Mouse (Mus musculus) limb, embryonic 10.5 days (tissue): ENCODE measurements around the gene Actn4. TPM values are rescaled to one million over a fixed set of nuclear protein-coding genes. Genes with fewer than 3 reads are reported as not detected.

Experiments used
- DNase-seq: peaks from one replicate; pipeline ENCODE4 v3.0.0-alpha.2; 2017; ENCODE audit warnings: low spot score
- H3K27ac ChIP-seq: fragments of 300-500 bp; sonication (generic); 2 replicates; pipeline ENCODE4 v1.5.1; 2016; ENCODE audit warnings: mild to moderate bottlenecking
- H3K27me3 ChIP-seq: fragments of 300-500 bp; sonication (generic); 2 replicates; pipeline ENCODE4 v1.6.1; 2016; ENCODE audit warnings: low read depth, mild to moderate bottlenecking; ENCODE audit not compliant: poor library complexity, severe bottlenecking
- H3K36me3 ChIP-seq: fragments of 300-500 bp; sonication (generic); 2 replicates; pipeline ENCODE4 v1.6.1; 2016; ENCODE audit warnings: mild to moderate bottlenecking, moderate library complexity
- H3K4me1 ChIP-seq: fragments of 300-500 bp; sonication (generic); 2 replicates; pipeline ENCODE4 v1.6.1; 2016
- H3K4me3 ChIP-seq: fragments of 300-500 bp; sonication (generic); 2 replicates; pipeline ENCODE4 v1.5.1; 2016; ENCODE audit warnings: mild to moderate bottlenecking, moderate library complexity
- H3K9me3 ChIP-seq: fragments of 300-500 bp; sonication (generic); replicated peaks from 2 replicates; pipeline ENCODE4 v1.6.1; 2016; ENCODE audit warnings: mild to moderate bottlenecking
- WGBS: fragments of 180-500 bp; shearing (Covaris S2); methylation state at CpG from one replicate; pipeline ENCODE4 v1.1.7; 2016; 5-methylcytosine and 5-hydroxymethylcytosine counted together
- polyA plus RNA-seq: library from polyadenylated mRNA; unstranded; fragments of >200 nt; fragmentation: Nextera tagmentation; extraction: Ambion mirVana; gene quantifications from 2 replicates; pipeline ENCODE4 v1.2.1, GENCODE M21; 2016

Gene Actn4
- polyA plus RNA-seq, 1 experiment from 2014 or later, result 285 TPM

DNA sequence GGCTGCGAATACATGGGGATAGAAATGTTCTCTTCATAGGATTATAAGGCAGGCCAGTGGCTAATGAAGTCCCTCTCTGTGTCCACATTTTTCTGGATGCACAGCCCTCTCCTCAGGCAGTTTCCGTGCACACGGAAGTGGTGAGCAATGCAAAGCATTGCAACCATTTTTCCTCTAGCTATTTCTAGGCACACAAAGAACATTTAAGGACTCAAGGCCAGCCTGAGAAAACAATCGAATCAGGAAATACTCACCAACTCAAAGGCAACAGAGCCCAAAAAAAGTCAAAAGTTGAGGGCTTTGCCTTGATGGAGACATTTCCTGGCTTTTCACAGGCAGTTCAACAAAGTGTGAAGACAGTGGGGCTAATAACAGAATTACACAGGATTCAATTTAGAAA lies 21.0 kb downstream of the Actn4 start:
- no peaks in the 10 kb centered on the region for H3K9me3 ChIP-seq
- no peak overlapping the region for H3K4me3 ChIP-seq
- DNase-seq, result no peak
- peak overlapping the region; percentile 34; the same call in 1 of the 2 replicates for H3K27ac ChIP-seq
- WGBS, result 85% methylated on average over 4 of the region's 4 CpGs
- no peaks in the 10 kb centered on the region for H3K27me3 ChIP-seq
- peaks cover 63% of the 10 kb centered on the region for H3K36me3 ChIP-seq
- H3K4me1 ChIP-seq, result peaks cover 76% of the 10 kb centered on the region

DNA sequence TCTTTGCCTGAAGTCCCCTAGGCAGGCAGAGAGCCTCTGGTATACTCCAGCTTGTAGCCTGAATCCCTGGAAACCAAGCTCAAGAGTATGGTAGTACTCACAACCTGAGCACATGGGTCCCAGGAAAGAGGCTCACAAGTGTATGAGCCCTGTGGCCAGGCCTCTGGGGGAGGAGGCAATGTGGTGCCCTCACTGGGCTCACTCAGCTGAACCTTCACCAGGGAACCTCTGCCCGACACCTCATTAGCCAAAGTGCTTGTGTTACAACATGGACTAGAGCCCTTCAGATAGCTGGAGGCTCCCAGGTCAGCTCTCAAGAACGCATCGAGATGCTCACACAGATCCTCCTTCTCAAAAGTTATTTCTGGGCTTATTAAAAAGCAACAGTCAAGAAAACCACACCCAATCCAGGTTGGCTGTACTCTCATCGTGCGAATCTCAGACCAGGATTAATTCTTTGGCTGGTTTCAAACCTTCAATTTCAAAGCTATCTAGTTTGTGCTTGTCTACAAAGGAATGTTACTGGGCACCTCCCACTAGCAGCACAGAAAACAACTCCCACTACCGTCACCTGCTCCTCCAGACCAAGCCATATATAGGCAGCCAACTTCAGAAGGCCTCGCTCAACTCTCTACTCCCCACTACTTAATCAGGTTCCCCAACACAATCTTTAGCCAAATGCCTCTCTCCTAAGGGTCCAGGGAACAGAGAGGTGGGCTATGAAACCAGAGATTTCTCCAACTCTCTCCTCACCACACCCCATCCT lies 22.5 kb downstream of the Actn4 start:
- Histone ChIP-seq H3K9me3 (no peaks in the 10 kb centered on the region), H3K4me3 (no peak overlapping the region), H3K27ac (0 out of 2 replicates have a peak overlapping the region, but pooled peaks have one; percentile 44), H3K27me3 (no peaks in the 10 kb centered on the region), H3K4me1 (peaks cover 69% of the 10 kb centered on the region), H3K36me3 (peaks cover 75% of the 10 kb centered on the region)
- no peak for DNase-seq
- 78% methylated on average over 7 of the region's 7 CpGs for WGBS

DNA sequence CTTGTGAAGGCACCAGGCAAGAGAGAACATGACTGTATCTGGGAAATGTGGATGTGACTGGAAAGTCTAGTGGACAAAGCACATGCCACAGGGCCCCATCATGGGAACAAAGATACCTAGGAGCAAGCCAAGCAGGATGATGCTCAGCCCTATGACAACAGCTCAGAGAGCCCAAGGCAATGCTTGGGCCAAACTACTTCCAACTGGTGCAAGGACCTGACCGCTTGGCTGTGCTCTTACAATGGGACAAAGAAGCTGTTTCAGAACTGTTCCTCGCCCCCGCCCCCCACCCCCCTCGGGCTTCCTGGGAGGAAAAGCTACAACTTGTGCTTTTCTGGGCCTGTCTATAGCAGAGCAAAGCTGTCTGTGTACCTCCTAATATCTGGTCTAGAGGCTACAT lies 23.5 kb downstream of the Actn4 start:
- peak overlapping the region; percentile 57; the same call in 1 of the 2 replicates for H3K27ac ChIP-seq

DNA sequence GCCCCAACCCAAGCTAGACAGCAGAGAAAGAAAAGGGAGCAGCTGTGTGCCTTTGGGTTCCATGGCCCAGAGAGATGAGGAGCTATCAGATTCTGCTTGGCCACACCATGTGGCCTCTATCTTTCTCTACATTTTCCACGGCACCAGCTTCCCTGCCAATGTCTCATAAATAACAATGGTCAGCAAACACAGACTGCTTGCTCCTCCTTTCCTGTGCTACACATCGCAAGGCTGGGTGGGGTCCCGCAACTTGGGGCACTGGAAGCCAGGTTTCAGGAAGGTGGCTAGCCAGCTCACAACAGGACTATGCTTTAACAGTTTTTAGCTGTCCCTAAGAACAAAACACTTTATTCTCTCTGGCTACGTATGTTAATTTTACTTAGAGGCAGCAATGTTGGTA lies 25.4 kb downstream of the Actn4 start:
- WGBS, result 75% methylated on average over 4 of the region's 4 CpGs
- Histone ChIP-seq H3K4me3 (no peak overlapping the region), H3K4me1 (peaks cover 60% of the 10 kb centered on the region), H3K27ac (peak overlapping the region; percentile 64; the same call in 1 of the 2 replicates), H3K27me3 (no peaks in the 10 kb centered on the region), H3K9me3 (no peaks in the 10 kb centered on the region), H3K36me3 (peaks cover 64% of the 10 kb centered on the region)
- DNase-seq, result no peak

More for the DNA sequence above, 23.5 kb downstream of the Actn4 start:
- Histone ChIP-seq H3K36me3 (peaks cover 80% of the 10 kb centered on the region), H3K4me3 (no peak overlapping the region), H3K27me3 (no peaks in the 10 kb centered on the region), H3K9me3 (no peaks in the 10 kb centered on the region), H3K4me1 (peaks cover 61% of the 10 kb centered on the region)
- 92% methylated on average over 4 of the region's 4 CpGs for WGBS
- DNase-seq, result no peak

DNA sequence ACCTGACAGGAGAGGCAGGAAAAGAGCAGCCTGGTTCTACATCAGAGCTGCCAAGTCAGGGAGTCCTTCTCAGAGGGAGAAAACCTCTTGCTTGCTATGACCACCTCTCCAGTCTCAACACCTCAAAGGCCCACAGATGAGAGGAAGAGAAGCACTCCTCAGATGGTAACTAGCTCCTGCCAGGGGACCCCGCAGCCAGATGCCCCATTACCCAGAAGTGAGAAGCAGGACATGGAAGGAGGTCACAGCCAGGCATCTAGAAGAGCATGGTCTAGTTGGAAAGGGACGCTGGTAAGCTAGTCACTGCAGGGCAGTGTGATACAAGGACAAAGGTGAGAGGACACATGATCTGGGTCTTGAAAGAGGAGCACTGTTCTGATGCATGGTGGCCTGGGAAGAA lies 28.3 kb downstream of the Actn4 start:
- no peak overlapping the region for H3K27ac ChIP-seq
- H3K27me3 ChIP-seq, result no peaks in the 10 kb centered on the region
- no peak for DNase-seq
- no peaks in the 10 kb centered on the region for H3K9me3 ChIP-seq
- WGBS, result 96% methylated on average over 2 of the region's 2 CpGs
- peaks cover 63% of the 10 kb centered on the region for H3K4me1 ChIP-seq
- H3K4me3 ChIP-seq, result no peak overlapping the region
- H3K36me3 ChIP-seq, result peaks cover 51% of the 10 kb centered on the region

DNA sequence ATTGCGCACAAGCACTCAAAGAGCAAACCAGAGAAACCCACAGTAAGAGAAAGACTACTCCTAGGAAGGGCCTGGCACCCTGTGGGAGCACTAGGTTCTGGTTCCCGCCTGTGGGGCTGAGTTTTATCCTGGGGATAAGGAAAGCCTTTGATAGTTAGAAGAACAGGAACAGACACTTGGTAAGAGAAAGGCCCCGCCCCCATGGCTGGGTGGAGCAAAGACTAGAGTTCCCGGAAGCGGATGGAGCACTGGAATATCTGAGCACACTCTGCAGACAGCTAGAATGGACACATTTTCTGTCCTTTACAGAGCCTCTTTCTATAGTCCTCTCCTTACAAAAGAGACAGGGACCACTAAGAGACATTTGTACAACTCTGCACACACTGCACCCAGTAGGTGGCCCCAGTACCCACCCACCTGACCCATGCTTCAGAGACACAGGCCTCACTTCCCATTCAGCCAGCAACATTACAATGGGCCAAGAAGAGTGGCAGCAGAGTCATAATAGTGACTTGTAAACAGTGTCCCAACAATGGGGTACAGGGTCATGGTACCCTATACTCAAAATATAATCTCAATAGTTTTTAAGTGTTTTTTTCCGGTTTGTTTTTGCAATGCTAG lies 29.6 kb downstream of the Actn4 start:
- Histone ChIP-seq H3K27ac (no peak overlapping the region), H3K4me1 (peaks cover 57% of the 10 kb centered on the region)
- WGBS, result 81% methylated on average over 6 of the region's 6 CpGs

DNA sequence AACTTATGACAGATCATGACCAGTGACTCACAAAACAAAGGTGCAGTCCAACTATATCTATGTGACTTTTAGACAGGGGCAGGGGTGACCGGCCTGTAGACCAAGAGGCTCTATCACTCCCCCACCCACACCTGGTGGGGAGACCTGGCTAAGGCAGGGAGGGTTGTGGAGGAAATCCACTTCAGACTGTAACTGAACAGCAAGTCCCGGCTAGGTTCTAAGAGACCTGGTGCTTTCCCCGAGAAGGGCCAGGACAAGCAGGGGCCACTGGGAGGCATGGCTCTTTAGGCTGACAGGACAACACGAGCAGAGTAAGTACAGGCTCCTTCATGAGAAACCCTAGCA lies 30.5 kb downstream of the Actn4 start:
- Histone ChIP-seq H3K27me3 (no peaks in the 10 kb centered on the region), H3K36me3 (peaks cover 47% of the 10 kb centered on the region), H3K4me3 (no peak overlapping the region), H3K27ac (no peak overlapping the region), H3K9me3 (no peaks in the 10 kb centered on the region), H3K4me1 (peaks cover 48% of the 10 kb centered on the region)
- whole genome bisulfite sequencing, result 91% methylated on average over 4 of the region's 4 CpGs
- DNase-seq, result no peak

More for the DNA sequence above, 29.6 kb downstream of the Actn4 start:
- no peak overlapping the region for H3K4me3 ChIP-seq
- no peak for DNase-seq
- peaks cover 50% of the 10 kb centered on the region for H3K36me3 ChIP-seq
- no peaks in the 10 kb centered on the region for H3K27me3 ChIP-seq
- no peaks in the 10 kb centered on the region for H3K9me3 ChIP-seq

DNA sequence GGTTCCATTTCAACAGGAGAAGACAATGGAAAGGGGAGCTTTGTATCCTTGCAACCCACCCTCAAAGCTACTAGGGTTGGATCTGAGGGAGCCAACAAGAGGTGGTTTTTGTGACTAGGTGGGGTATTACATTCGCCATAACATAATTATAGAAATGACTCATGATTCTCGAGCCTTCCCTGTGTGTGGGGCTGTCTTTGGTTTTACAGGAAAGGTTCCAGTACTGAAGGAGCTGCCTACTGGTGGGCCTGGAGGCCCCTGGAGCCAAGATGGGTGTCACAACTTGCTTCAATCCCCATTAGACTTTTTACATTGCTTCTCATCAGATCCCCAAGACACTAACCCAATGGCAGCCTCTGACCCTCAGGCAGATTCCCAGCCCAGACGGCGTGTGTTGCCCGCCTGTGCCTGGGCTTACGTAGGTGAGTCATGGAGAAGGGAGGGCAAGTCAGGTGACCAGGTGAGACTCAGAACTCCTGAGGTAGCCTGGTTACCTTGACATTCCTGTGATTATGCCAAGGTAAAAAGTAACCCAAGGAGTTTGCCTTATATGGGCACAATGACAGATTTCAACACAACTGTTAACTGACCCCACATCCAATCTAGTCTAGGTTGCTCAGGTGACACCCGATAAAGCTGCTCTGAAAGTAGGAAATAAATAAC lies 31.0 kb downstream of the Actn4 start:
- Histone ChIP-seq H3K27me3 (no peaks in the 10 kb centered on the region), H3K4me1 (peaks cover 49% of the 10 kb centered on the region), H3K27ac (peak overlapping the region; percentile 17; the same call in 1 of the 2 replicates), H3K4me3 (no peak overlapping the region), H3K36me3 (peaks cover 49% of the 10 kb centered on the region), H3K9me3 (no peaks in the 10 kb centered on the region)
- DNase-seq, result no peak
- 88% methylated on average over 7 of the region's 7 CpGs for WGBS

DNA sequence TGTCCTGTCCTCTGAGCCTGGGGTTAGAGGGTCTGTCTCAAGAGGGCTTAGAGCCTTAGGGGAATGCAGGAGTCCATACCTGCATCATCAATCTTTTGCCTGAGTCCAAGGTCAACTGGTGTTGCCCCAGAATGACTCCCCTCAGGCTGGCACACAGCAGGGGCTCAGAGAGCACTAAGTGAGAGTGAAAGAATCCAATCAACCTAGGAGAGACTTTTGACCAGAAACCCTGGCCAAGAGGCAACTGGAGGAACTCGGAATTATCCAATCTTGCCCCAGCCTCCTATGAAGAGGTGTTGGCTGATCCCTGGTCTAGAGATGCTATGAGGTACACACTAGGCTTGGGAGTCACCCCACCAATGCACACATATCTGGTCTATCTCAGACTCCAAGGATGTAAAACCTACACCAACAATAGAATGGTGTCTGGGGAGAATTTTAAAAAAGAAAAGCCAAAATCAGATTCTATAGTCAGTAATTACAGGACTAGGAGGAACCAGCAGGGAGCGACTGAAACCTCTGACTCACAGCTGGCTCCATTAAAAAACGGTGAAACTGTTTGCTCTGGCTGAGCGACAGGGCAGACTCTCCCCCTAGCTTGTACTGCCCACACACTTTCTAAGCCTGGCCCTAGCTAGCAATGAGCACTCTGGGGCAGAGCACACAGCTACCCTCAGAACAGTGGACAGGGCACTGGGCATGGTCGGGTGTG lies 31.7 kb downstream of the Actn4 start:
- Histone ChIP-seq H3K4me1 (peaks cover 56% of the 10 kb centered on the region), H3K9me3 (no peaks in the 10 kb centered on the region), H3K27ac (peak overlapping the region; percentile 56; the same call in 1 of the 2 replicates), H3K36me3 (peaks cover 47% of the 10 kb centered on the region), H3K4me3 (no peak overlapping the region), H3K27me3 (no peaks in the 10 kb centered on the region)
- 67% methylated on average over 5 of the region's 5 CpGs for WGBS
- DNase-seq, result no peak

DNA sequence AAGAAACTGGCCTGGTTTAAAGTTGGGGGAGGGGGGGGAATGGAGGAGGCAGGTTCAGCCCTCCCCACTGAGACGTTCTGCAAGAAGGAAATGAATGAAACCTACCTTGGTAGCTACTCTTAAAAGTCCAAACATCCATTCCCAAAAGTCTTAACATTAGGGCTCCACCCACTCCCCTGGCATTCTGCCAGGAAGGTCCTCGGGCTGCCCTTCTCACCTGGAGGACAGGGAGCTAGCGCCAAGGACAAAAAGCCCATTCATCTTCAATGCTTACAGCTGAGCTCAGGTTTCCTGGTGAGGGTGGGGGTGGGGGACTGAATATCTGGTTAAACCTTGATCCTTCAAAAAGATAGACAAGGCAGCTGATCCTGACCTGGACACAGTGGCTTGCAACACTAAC lies 32.8 kb downstream of the Actn4 start:
- H3K4me1 ChIP-seq, result peaks cover 59% of the 10 kb centered on the region
- no peak for DNase-seq
- no peaks in the 10 kb centered on the region for H3K9me3 ChIP-seq
- H3K36me3 ChIP-seq, result peaks cover 36% of the 10 kb centered on the region
- 75% methylated on average over 3 of the region's 3 CpGs for WGBS
- H3K4me3 ChIP-seq, result no peak overlapping the region
- H3K27ac ChIP-seq, result peak overlapping the region; percentile 56
- H3K27me3 ChIP-seq, result no peaks in the 10 kb centered on the region

DNA sequence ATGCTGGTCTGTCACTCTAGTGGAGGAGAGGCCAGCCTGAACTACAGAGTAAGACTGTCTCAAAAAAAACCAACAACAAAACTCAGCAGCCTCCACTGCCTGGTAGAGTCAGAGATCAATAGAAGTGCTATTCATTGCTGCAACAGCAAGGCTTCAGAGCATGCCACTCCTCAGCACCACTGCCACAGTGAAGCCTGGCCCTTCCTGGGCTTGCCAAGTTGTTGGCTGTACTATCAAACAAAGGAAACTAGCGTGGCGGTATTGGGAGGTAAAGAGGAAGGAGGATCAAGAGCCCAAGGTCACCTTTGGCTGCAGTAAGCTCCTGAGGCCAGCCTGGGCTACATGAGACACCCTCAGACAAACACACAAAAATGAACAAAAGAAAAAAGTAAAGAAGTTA lies 36.0 kb downstream of the Actn4 start:
- no peaks in the 10 kb centered on the region for H3K27me3 ChIP-seq
- peak overlapping the region; percentile 88; the same call in 1 of the 2 replicates for H3K27ac ChIP-seq
- H3K4me3 ChIP-seq, result no peak overlapping the region
- 87% methylated on average over 2 of the region's 2 CpGs for WGBS
- DNase-seq, result no peak
- peaks cover 38% of the 10 kb centered on the region for H3K36me3 ChIP-seq
- H3K9me3 ChIP-seq, result no peaks in the 10 kb centered on the region
- peaks cover 70% of the 10 kb centered on the region for H3K4me1 ChIP-seq

DNA sequence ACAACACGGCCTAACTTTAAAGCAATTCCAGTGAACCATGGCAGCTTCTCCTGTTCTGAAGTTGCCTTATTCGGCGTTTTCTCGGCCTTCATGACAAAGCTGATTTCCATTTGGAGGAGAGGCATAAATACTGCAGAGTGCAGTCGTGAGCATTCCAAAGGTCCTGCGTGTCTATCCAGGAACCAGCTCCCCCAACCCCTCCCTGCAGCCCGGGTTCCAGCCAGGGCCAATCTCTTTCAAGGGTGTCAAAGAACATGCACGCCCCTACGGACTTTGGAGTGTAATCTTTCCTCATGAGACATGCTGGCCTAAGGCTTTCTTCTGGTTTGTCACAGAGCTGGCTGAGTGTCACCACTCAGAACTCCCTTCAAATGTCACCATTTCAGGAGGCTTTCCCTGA lies 36.8 kb downstream of the Actn4 start:
- peak overlapping the region; percentile 88 for H3K27ac ChIP-seq
- H3K4me3 ChIP-seq, result no peak overlapping the region
- WGBS, result 53% methylated on average over 9 of the region's 9 CpGs
- peaks cover 45% of the 10 kb centered on the region for H3K36me3 ChIP-seq
- H3K4me1 ChIP-seq, result peaks cover 61% of the 10 kb centered on the region
- DNase-seq, result peak; percentile 50
- no peaks in the 10 kb centered on the region for H3K27me3 ChIP-seq
- no peaks in the 10 kb centered on the region for H3K9me3 ChIP-seq
